Mouse (Mus musculus) C2C12 (cell line): ENCODE data around the gene Gnmt. TPM values are rescaled to one million over a fixed set of nuclear protein-coding genes. Genes with fewer than 3 reads are reported as not detected.
A peak's percentile ranks its signal among the peaks of the same experiment; 100 is the strongest.

Source experiments
- H3K27me3 ChIP-seq: one replicate; pipeline ENCODE4 v1.6.1; 2011; ENCODE audit not compliant: control insufficient read depth, insufficient read depth, insufficient read length
- H3K36me3 ChIP-seq: one replicate; pipeline ENCODE4 v1.6.1; 2011; ENCODE audit not compliant: control insufficient read depth, insufficient read depth
- H3K4me3 ChIP-seq: one replicate; pipeline ENCODE4 v1.5.1; 2011; ENCODE audit warnings: mild to moderate bottlenecking, control low read depth; ENCODE audit not compliant: poor library complexity, insufficient read depth, severe bottlenecking
- H3K79me2 ChIP-seq: one replicate; pipeline ENCODE4 v1.6.1; 2011; ENCODE audit not compliant: control insufficient read depth, insufficient read depth
- H3K79me3 ChIP-seq: one replicate; pipeline ENCODE4 v1.6.1; 2011; ENCODE audit warnings: low read depth, control low read depth
- H3ac ChIP-seq: one replicate; pipeline ENCODE3; 2011; ENCODE audit warnings: low read depth; ENCODE audit not compliant: control insufficient read depth, insufficient read length
- CEBPB ChIP-seq: IDR thresholded peaks from one replicate; pipeline ENCODE4 v1.6.1; 2011; ENCODE audit warnings: low read depth, mild to moderate bottlenecking, control low read depth, moderate library complexity
- CTCF ChIP-seq: IDR thresholded peaks from one replicate; pipeline ENCODE4 v1.5.1; 2011; ENCODE audit not compliant: control insufficient read depth, insufficient read depth, insufficient read length
- FOSL1 ChIP-seq: IDR thresholded peaks from one replicate; pipeline ENCODE4 v1.8.0; 2011; ENCODE audit warnings: mild to moderate bottlenecking, low read length; ENCODE audit not compliant: poor library complexity, insufficient read depth, severe bottlenecking
- MAX ChIP-seq: IDR thresholded peaks from one replicate; pipeline ENCODE4 v1.6.1; 2011; ENCODE audit warnings: mild to moderate bottlenecking, control low read depth
- MYOD1 ChIP-seq: IDR thresholded peaks from one replicate; pipeline ENCODE4 v1.6.1; 2011; ENCODE audit warnings: low read depth; ENCODE audit not compliant: control insufficient read depth, insufficient read length
- MYOG ChIP-seq: IDR thresholded peaks from one replicate; pipeline ENCODE4 v1.6.1; 2011; ENCODE audit not compliant: control insufficient read depth, insufficient read length; ENCODE audit errors: extremely low read depth
- USF1 ChIP-seq: IDR thresholded peaks from one replicate; pipeline ENCODE4 v1.6.1; 2011; ENCODE audit warnings: low read depth, mild to moderate bottlenecking, control low read depth, moderate library complexity
- polyA plus RNA-seq: library from polyadenylated mRNA; unstranded; fragments of >200 nt; fragmentation: generic; extraction: Trizol; gene quantifications from one replicate; pipeline ENCODE4 v1.2.1, GENCODE M21; 2012; ENCODE audit warnings: missing spikeins

The Gnmt gene
- polyA plus RNA-seq, 1 experiment, result 0.08 TPM

- TF ChIP-seq CTCF (no peak), CEBPB (no peak), MYOD1 (no peak), MYOG (no peak), MAX (no peak), FOSL1 (no peak), USF1 (no peak)
- H3K27me3 ChIP-seq, result no peaks in the 10 kb centered on the region
- H3K4me3 ChIP-seq, result peak overlapping the region; percentile 78
- peak overlapping the region; percentile 95 for H3ac ChIP-seq
- peaks cover 36% of the 10 kb centered on the region for H3K79me3 ChIP-seq
- peaks cover 55% of the 10 kb centered on the region for H3K79me2 ChIP-seq
- peaks cover 13% of the 10 kb centered on the region for H3K36me3 ChIP-seq
These were observed 24.7 kb downstream of the Gnmt start for GRCm38 (mm10) chr17:46703971-46704886.

GRCm38 (mm10) chr17:46702506-46702905 is 26.5 kb downstream of the Gnmt start:
- no peak overlapping the region for H3K4me3 ChIP-seq

GRCm38 (mm10) chr17:46702100-46702499 is 26.9 kb downstream of the Gnmt start:
- Histone ChIP-seq H3K4me3 (no peak overlapping the region), H3K79me3 (peaks cover 48% of the 10 kb centered on the region), H3K27me3 (no peaks in the 10 kb centered on the region), H3K79me2 (peaks cover 76% of the 10 kb centered on the region), H3K36me3 (peaks cover 16% of the 10 kb centered on the region), H3ac (peak overlapping the region; percentile 6)
- TF ChIP-seq CEBPB (no peak), FOSL1 (no peak), MYOG (no peak), MYOD1 (no peak), USF1 (no peak)

More at GRCm38 (mm10) chr17:46702506-46702905, 26.5 kb downstream of the Gnmt start:
- TF ChIP-seq MYOG, result no peak
- no peak for TF ChIP-seq FOSL1
- no peak for TF ChIP-seq MYOD1
- no peak for TF ChIP-seq USF1
- no peak for TF ChIP-seq CEBPB
- no peak for TF ChIP-seq MAX
- no peak for TF ChIP-seq CTCF
- Histone ChIP-seq H3K79me3 (peaks cover 44% of the 10 kb centered on the region), H3K27me3 (no peaks in the 10 kb centered on the region), H3K36me3 (peaks cover 13% of the 10 kb centered on the region), H3K79me2 (peaks cover 72% of the 10 kb centered on the region), H3ac (peak overlapping the region; percentile 45)

- peaks cover 82% of the 10 kb centered on the region for H3K79me2 ChIP-seq
- H3K4me3 ChIP-seq, result no peak overlapping the region
- no peak for TF ChIP-seq MYOD1
- no peak for TF ChIP-seq CEBPB
- TF ChIP-seq CTCF, result no peak
- TF ChIP-seq MYOG, result no peak
- no peak for TF ChIP-seq MAX
- no peak for TF ChIP-seq FOSL1
- no peak for TF ChIP-seq USF1
- H3K36me3 ChIP-seq, result peaks cover 17% of the 10 kb centered on the region
- H3K27me3 ChIP-seq, result no peaks in the 10 kb centered on the region
- peaks cover 51% of the 10 kb centered on the region for H3K79me3 ChIP-seq
- no peak overlapping the region for H3ac ChIP-seq
These were observed 27.5 kb downstream of the Gnmt start for GRCm38 (mm10) chr17:46701489-46701888.

- Histone ChIP-seq H3K79me3 (peaks cover 56% of the 10 kb centered on the region), H3K79me2 (peaks cover 98% of the 10 kb centered on the region), H3K4me3 (no peak overlapping the region), H3K27me3 (no peaks in the 10 kb centered on the region), H3K36me3 (peaks cover 17% of the 10 kb centered on the region), H3ac (no peak overlapping the region)
- TF ChIP-seq MYOG, result no peak
- TF ChIP-seq CTCF, result no peak
- no peak for TF ChIP-seq CEBPB
- TF ChIP-seq USF1, result no peak
- TF ChIP-seq MYOD1, result no peak
- no peak for TF ChIP-seq MAX
- no peak for TF ChIP-seq FOSL1
These were observed 29.1 kb downstream of the Gnmt start for GRCm38 (mm10) chr17:46699912-46700311.
